Mouse (Mus musculus): Measurements from ENCODE around the gene Igsf11. TPM values are rescaled to one million over a fixed set of nuclear protein-coding genes. Genes with fewer than 3 reads are reported as not detected.

Igsf11 gene
- polyA plus RNA-seq, 1 experiment from 2014 or later = 5.5 TPM

DNA sequence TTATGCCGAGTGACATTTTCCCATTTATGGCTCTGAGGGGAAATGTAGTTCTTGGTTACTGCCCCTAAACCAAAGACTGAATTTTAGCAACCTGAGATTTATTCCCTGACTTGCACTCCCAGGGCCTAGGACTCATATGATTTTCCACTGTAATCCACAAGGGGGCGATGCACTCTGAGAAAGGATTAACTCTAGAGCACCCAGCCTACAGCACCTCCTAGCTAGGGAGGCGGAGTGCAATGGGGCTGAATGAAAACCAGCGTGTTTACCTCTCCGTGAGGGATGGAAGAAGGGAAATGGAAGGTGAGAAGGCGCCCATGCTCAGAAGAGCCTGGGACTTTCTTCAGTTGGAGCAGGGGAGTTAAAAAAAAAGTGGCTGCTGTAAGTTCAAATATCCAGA is 163.6 kb downstream of the Igsf11 start:
- Histone ChIP-seq H3K4me3 (no peak overlapping the region), H3K36me3 (no peaks in the 10 kb centered on the region), H3K9ac (no peak overlapping the region), H3K4me2 (no peak overlapping the region), H3K9me3 (no peaks in the 10 kb centered on the region), H3K4me1 (replicated peaks) (no peaks in the 10 kb centered on the region), H3K27me3 (no peaks in the 10 kb centered on the region), H3K27ac (replicated peaks) (no peak overlapping the region)
- 21% methylated on average over 6 of the region's 6 CpGs for WGBS
- ATAC-seq (ENCODE audit: low read depth) = peak; percentile 65; the same call in 1 of the 2 replicates

DNA sequence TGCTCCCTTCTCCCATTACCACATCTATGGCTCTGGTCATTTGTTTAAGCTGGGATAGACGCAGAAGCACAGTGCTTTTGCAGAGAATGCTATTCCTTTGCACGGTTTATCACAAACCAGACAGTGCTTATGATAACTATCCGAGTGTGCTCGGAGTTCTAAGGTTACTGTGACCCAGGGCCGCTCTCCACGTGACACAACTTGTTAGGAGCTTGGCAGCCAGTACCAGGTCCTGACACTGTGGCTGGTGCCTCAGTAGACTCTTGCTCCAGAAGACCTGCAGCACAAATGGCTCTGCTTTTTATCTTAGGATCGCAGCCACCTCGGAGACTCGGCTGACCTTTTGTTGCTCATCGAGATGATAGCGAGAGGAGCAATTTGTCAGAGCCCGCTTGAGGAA is 164.5 kb downstream of the Igsf11 start:
- no peaks in the 10 kb centered on the region for H3K27me3 ChIP-seq
- H3K36me3 ChIP-seq = no peaks in the 10 kb centered on the region
- H3K4me2 ChIP-seq = no peak overlapping the region
- no peaks in the 10 kb centered on the region for H3K4me1 ChIP-seq (replicated peaks)
- no peak overlapping the region for H3K4me3 ChIP-seq
- H3K27ac ChIP-seq (replicated peaks) = no peak overlapping the region
- no peak overlapping the region for H3K9ac ChIP-seq
- no peaks in the 10 kb centered on the region for H3K9me3 ChIP-seq
- WGBS = 80% methylated on average over 12 of the region's 12 CpGs
- no peak for ATAC-seq (ENCODE audit: low read depth)

DNA sequence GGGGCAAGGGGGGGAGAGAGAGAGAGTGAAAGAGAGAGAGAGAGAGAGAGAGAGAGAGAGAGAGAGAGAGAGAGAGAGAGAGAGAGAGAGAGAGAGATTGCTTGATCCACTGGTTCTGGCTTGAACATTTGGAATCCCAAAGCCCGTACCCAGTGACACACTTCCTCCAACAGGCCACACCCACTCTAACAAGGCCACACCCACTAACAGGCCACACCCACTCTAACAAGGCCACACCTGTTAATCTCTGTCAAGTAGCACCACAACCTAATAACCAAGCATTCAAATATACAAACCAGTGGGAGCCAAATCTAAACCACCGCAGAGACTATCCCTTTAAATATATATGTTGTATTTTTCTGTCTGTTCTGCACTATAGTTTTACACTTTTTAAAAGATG is 166.4 kb downstream of the Igsf11 start:
- Histone ChIP-seq H3K36me3 (no peaks in the 10 kb centered on the region), H3K9me3 (no peaks in the 10 kb centered on the region), H3K4me2 (no peak overlapping the region), H3K27ac (replicated peaks) (no peak overlapping the region), H3K9ac (no peak overlapping the region), H3K4me3 (no peak overlapping the region), H3K4me1 (replicated peaks) (no peaks in the 10 kb centered on the region), H3K27me3 (no peaks in the 10 kb centered on the region)
- WGBS = 100% methylated on average over 2 of the region's 2 CpGs
- ATAC-seq (ENCODE audit: low read depth) = no peak

DNA sequence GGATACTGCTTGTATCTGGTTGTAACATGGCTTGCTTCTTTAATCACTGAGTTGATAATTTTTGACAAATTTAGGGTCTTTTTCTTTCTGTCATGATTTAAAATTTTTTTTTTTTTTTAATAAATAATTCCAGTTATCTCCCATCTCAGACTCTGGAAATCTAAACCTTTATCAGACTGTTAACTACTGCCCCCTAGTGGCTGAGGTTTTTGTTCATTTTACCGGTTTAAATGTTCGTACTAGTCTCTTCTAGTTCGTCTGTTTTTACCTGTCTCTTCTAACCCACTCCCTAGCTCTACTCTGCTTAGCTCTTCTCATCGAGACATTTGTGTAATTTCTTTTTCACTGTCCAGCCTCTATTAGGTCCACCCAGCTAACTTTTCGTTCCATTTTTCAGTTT is 170.1 kb downstream of the Igsf11 start:
- no peak for ATAC-seq (ENCODE audit: low read depth)
- no peak overlapping the region for H3K4me3 ChIP-seq
- no peak overlapping the region for H3K9ac ChIP-seq
- H3K9me3 ChIP-seq = no peaks in the 10 kb centered on the region
- H3K36me3 ChIP-seq = no peaks in the 10 kb centered on the region
- WGBS = 40% methylated on average over 5 of the region's 5 CpGs
- no peak overlapping the region for H3K27ac ChIP-seq (replicated peaks)
- H3K4me2 ChIP-seq = no peak overlapping the region
- H3K4me1 ChIP-seq (replicated peaks) = peaks cover 4% of the 10 kb centered on the region
- no peaks in the 10 kb centered on the region for H3K27me3 ChIP-seq

DNA sequence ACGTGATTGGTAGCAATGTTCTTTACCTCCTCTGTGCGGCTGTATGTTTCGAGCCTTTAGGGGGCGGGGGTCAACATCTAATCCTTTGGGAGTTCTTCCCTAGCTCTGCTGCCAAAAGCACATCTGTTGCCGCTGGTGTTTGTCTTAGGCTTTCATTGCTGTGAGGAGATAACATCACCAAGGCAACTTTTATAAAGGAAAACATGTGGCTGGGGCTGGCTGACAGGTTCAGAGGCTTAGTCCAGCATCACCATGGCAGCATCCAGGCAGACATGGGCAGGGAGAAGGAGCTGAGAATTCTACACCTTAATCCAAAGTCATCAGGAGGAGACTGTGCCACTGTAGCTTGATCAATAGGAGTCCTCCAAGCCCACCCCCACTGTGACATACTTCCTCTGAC is 173.1 kb downstream of the Igsf11 start:
- Histone ChIP-seq H3K36me3 (no peaks in the 10 kb centered on the region), H3K27ac (replicated peaks) (no peak overlapping the region), H3K9ac (no peak overlapping the region), H3K27me3 (no peaks in the 10 kb centered on the region), H3K9me3 (no peaks in the 10 kb centered on the region), H3K4me3 (no peak overlapping the region), H3K4me1 (replicated peaks) (peaks cover 4% of the 10 kb centered on the region), H3K4me2 (no peak overlapping the region)
- no peak for ATAC-seq (ENCODE audit: low read depth)
- 71% methylated on average over 5 of the region's 5 CpGs for WGBS

DNA sequence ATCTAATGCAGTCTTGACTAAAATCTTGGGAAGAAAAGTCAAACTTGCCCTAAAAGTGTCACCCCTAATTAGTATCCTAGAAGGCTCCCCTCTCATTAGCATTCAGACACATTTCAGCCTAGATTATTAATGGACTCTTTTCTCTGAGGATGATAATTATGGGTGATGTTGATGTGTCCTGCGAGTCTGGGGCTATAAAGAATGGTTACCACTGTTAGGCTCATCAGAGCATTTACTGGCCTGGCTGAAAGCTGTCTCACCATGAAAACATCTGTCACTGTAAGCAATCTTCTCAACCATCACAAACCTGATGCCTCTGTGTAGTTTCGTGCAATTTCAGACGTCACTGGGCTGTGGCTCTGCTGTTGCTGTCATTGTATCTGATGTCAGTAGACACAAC is 179.0 kb downstream of the Igsf11 start:
- no peak for ATAC-seq (ENCODE audit: low read depth)
- no peak overlapping the region for H3K9ac ChIP-seq
- H3K4me3 ChIP-seq = no peak overlapping the region
- 37% methylated on average over 3 of the region's 3 CpGs for WGBS
- 0 out of 2 replicates have a peak, but pooled peaks cover 8% of the 10 kb centered on the region for H3K4me1 ChIP-seq (replicated peaks)
- H3K4me2 ChIP-seq = no peak overlapping the region
- H3K36me3 ChIP-seq = no peaks in the 10 kb centered on the region
- no peaks in the 10 kb centered on the region for H3K9me3 ChIP-seq
- H3K27ac ChIP-seq (replicated peaks) = no peak overlapping the region
- no peaks in the 10 kb centered on the region for H3K27me3 ChIP-seq

Other genes with a start within 250 kb of the Igsf11 start
- 5.8 and 7.0 TPM in 2 replicates for gene Arhgap31, start 179.4 kb upstream of the Igsf11 start, polyA plus RNA-seq (2015; fragmentation: Nextera tagmentation; extraction: Ambion mirVana)
- gene B4galt4, start 150.4 kb upstream of the Igsf11 start, polyA plus RNA-seq (2015; fragmentation: Nextera tagmentation; extraction: Ambion mirVana) = 24.8 and 28.5 TPM in 2 replicates
- gene Upk1b, start 92.3 kb upstream of the Igsf11 start, polyA plus RNA-seq (2015; fragmentation: Nextera tagmentation; extraction: Ambion mirVana) = 0.20 and 0.41 TPM in 2 replicates
- not detected in 2 replicates for gene 4930435E12Rik, start 63.9 kb upstream of the Igsf11 start, polyA plus RNA-seq (2015; fragmentation: Nextera tagmentation; extraction: Ambion mirVana)

Measured in neural tube, embryonic 13.5 days (tissue).